Mouse (Mus musculus) megakaryocyte, embryonic 14.5 days (primary cell): ENCODE measurements at regions not wholly inside any gene's neighbourhood (a gene's known extent, or its start where the extent isn't known, plus 50 kb on each side); places are given as distances from the start of the nearest gene placed in this dataset.

ENCODE experiments used
- FLI1 ChIP-seq: IDR thresholded peaks from 2 replicates; pipeline ENCODE4 v1.6.1; 2012; ENCODE audit warnings: low read length, inconsistent platforms, mixed read lengths
- GATA1 ChIP-seq: IDR thresholded peaks from 3 replicates; pipeline ENCODE4 v1.6.1; 2012; ENCODE audit warnings: mixed read lengths, low read length, inconsistent platforms, borderline replicate concordance

GRCm38 (mm10) chr9:90556742-90557141 is 286.1 kb upstream of the Tbc1d2b start:
- TF ChIP-seq GATA1, result no peak
- TF ChIP-seq FLI1, result no peak
